Mouse (Mus musculus): ENCODE measurements around the gene Kbtbd8.

Gene Kbtbd8

DNA sequence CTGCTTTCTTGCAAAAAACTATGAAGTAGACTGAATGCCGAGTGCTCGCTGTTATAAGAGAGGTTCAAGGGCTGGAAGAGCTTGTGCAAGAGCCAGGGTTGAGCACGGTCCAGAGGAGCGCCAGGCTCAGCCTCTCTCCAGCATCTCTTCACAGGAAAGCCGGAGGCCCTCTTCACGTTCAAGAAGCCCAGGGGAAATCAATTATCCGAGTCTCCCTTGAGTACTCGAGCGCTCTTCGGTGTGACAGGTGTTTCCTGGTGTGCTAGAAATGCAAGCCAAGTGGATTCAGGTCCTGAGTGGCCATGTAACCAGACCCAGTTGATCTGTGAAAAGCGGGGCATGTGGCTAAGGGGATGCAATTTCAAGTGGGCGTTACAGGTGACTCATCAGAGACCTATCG is at the start of gene Kbtbd8:
Kbtbd8 (plus strand) TSS at position 295 of the 400 bp plus-strand sequence.
- DNase-seq (ENCODE audit: inconsistent age in 2 of 2, low spot score in 1 of 2): peak; percentile 25 to 62

DNA sequence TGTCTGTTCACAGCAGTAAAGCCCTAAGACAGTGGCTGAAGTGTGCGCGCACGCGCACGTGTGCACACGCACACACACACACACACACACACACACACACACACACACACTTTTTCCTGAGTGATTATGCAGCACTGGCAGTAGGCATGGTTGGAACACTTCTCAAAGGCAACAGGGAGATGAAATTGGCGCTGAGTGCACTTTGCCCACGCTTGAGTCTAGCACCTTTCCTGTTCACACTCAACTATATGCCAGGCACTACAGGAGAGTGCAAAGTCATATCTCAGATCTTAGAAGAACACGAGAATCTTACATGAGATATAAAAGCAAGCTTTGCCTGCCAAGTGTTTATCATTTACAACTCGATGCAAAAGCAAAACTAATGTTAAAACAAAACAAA is 47.3 kb upstream of the Kbtbd8 start:
- DNase-seq (ENCODE audit: inconsistent age in 2 of 2, low spot score in 1 of 2): no peak

DNA sequence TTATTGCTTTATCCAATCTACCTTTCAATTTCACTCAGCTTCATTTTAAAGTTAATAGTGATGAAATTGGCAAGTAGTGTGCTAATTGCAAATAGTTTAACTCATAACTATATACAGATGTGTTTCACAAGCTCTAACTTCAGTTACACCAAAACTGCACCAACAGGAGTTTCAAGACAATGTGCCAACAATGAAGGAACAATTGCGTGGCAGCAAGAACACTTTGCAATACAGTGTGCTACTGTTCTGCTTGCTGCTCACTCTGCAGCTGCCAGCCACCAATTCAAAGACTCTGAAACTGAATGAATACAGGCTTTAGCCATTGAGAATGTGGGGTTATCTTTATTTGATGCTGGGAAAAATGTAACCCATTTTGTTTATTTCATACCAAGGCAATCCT is 31.8 kb upstream of the Kbtbd8 start:
- DNase-seq (ENCODE audit: inconsistent age in 2 of 2, low spot score in 1 of 2): no peak

DNA sequence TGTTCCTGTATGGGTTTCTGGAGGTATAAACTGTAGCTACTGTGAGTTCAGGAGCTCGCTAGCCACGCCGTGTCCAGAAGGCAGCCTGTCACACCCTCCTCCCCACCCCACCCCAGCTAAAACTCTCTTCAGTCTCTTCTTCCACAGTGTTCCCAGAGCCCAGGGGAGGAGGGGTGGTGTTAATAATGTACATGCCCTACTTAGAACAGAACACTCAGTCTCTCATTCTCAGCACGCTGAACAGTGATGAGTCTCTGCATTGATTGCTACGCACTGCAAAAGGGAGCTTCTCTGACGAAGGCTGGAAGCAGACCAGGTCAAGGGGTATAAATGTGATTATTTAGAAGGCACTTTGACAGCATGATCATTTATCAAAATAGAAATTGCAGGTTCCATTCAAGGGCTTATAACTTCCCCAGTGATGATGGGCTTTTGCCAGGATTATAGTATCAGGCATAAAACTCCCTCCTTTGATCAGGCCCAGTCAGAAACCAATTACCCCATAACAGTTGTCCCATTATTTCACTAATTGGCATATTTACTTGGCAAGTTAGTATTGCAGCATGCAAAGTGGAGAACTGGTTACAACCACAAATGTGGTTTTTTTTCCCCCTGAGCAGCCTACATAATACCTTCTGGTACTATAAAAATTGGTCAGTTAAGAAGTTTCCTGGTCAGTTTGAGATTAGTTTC is 29.7 kb upstream of the Kbtbd8 start:
- DNase-seq (ENCODE audit: inconsistent age in 2 of 2, low spot score in 1 of 2): peak in 1 of 2 experiments; percentile 4

DNA sequence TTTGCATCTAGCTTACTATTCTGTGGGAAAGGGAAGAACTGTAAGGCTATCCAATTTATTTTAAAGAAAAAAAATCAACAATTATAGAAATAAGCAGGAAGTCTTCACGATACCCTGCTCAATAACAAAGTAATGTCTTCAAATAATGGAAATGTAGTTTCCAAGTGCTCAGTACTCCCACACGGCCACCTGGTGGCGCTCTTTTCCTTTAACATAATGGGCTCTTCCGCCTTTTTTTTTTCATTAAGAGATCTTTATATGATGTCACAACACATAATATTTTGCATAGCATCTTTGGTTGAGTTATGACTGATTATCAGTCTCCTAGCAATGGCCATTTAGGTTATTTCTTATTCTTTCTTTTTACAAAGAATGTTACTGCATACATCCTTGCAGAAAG is 29.0 kb upstream of the Kbtbd8 start:
- no peak for DNase-seq (ENCODE audit: inconsistent age in 2 of 2, low spot score in 1 of 2)

DNA sequence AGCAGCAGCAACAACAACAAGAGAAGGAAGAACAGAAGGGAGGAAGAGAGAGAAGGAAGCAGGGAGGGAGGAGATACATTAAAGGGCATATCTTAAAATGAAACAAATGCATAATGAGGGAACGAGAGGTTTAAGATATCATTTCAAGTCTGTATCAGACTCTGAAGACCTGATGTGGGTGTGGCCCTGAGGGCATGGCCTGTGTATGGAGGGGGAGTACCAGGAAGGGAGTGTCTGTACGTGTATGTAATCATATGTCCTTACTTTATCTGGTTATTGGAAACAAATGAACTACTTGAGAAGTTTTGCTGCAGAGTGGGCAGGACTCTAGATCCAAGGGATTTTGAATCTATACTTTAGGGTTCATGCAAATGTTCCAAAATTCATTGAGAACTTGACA is 22.3 kb upstream of the Kbtbd8 start:
- DNase-seq (ENCODE audit: inconsistent age in 2 of 2, low spot score in 1 of 2): no peak

DNA sequence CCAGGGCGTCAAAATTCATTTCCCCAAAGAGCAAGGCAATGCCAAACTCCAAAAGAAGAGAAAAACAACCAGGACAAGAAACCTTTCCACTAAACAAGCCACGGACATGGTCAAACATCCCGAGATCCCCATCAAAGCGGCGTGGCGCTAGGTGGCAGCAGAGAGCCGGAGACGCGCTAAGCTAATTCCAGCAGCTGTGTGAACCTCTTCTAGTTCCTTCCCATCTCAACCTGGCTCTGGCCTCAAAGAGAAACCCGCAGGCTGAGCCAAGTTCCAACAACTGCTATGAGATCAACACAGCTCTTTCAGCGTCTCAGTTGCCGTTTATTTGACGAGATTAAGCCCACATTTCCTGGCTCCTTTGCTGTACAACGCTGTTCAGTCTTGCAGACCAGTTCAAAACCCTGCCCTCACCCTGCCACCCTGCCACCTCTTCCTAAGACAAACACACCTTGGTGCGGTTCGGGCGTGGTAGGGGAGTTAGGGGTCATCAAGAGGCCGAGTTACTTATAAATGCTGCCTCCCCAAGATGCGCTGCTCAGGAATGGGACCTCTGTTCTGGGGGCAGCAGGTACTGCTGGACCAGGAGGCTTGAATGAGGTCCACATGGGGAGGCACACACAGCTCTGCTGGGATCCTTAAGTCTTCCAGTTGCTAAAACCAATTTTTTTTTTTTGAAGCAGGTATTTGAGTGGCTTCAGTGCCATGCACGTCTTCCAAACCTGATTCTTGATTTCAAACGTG is 18.5 kb upstream of the Kbtbd8 start:
- peak; percentile 77 to 93 for DNase-seq (ENCODE audit: inconsistent age in 2 of 2, low spot score in 1 of 2)

DNA sequence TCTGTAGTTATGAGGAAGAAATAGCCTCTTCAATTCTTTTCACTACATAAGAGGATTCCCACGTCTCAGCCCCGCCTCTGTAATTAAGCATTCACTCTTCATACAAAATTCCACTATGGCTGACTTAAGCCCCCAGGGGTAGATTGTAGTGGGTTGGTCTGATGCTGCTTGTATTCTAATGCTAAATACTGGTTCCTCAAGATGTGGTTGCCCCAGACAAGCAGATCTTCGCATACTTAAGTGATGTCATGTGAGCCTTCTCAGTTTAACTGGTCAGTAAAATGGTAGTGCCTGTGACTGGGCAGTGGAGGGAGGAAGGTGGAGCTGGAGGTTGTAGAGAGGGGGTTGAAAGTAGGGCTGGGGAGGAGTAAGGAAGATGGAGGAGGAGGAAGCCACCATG is 13.3 kb upstream of the Kbtbd8 start:
- no peak for DNase-seq (ENCODE audit: inconsistent age in 2 of 2, low spot score in 1 of 2)

DNA sequence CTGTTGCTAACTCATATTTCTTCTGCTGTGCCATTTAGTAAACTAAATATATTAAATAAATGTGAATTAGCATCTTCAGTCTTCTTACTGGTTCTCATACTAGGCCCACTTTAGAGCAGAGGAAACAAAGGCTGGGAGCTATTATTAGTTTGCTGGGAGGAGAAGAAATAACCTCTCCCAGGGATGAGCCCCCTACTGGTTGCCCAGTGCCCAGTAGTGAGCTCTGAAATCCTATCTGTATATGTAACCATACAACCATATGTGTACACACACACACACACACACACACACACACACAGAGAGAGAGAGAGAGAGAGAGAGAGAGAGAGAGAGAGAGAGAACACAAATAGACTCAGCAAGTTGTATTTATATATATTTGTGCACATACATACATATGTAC is 8.6 kb upstream of the Kbtbd8 start:
- no peak for DNase-seq (ENCODE audit: inconsistent age in 2 of 2, low spot score in 1 of 2)

DNA sequence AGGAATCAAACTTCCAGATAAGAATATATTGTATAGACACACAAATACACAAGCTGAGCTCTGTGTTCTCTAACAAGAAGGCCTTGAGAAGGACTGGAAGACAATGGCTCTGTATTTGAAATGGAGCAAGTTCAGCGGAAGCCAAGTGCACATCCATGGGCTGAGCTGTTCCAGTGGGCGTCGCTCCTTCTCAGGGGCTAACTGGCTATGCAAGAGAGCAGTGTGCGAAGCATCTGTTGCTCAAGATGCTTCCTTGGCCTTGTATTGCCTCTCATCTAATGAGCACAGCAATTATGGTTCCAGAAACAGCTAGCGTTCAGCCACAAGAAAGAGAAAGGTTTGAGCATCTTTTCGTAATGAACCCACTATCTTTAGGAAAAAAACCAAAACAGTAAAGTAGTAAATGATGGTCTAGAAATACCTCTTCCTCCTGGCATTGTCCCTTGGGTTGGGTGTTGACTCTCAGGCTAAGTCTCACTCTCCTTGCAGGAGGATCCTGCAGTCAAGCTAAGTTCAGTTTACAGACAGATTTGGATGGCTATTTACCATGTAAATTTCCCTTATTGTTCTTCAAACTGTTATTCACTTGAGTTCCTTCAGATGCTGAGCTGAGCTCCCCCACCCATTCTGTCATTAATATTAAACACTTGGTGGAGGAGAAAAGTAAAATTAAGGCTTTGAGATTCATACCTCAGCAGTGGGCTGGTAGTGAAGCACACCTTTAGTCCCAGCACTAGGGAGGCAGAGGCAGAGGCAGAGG is 7.2 kb upstream of the Kbtbd8 start:
- DNase-seq (ENCODE audit: inconsistent age in 2 of 2, low spot score in 1 of 2): no peak

DNA sequence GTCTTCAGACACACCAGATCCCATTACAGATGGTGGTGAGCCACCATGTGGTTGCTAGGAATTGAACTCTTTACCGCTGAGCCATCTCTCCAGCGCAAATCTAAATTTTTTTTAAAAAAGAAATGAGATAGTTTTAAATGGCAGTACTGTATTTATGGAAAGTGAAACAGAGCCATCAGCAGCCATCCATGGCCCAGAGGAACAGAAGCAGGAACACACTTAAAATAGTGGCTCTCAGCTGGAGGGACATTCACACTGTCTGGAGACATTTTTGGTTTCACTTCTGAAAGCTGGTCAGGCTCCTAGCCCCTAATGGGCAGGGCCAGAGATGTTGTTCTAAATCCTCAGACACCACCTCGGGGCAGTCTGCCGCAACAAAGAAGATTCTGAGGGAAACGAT is 5.0 kb upstream of the Kbtbd8 start:
- DNase-seq (ENCODE audit: inconsistent age in 2 of 2, low spot score in 1 of 2): no peak

DNA sequence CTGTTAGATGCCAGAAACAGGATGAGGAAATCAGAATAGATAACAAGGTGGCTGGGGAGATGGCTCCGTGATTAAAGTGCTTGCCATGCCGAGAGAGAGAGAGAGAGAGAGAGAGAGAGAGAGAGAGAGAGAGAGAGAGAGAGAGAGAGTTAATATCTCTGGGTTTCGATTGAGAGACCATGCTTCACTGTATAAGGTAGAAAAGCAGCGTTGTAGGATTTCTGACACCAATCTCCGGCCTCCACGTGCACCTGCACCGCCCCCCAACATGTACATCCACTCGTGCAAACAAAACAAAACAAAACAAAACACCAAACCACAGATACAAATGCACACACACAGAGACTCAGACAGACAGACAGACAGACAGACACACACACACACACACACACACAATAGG is 527 bp upstream of the Kbtbd8 start:
- no peak for DNase-seq (ENCODE audit: inconsistent age in 2 of 2, low spot score in 1 of 2)

DNA sequence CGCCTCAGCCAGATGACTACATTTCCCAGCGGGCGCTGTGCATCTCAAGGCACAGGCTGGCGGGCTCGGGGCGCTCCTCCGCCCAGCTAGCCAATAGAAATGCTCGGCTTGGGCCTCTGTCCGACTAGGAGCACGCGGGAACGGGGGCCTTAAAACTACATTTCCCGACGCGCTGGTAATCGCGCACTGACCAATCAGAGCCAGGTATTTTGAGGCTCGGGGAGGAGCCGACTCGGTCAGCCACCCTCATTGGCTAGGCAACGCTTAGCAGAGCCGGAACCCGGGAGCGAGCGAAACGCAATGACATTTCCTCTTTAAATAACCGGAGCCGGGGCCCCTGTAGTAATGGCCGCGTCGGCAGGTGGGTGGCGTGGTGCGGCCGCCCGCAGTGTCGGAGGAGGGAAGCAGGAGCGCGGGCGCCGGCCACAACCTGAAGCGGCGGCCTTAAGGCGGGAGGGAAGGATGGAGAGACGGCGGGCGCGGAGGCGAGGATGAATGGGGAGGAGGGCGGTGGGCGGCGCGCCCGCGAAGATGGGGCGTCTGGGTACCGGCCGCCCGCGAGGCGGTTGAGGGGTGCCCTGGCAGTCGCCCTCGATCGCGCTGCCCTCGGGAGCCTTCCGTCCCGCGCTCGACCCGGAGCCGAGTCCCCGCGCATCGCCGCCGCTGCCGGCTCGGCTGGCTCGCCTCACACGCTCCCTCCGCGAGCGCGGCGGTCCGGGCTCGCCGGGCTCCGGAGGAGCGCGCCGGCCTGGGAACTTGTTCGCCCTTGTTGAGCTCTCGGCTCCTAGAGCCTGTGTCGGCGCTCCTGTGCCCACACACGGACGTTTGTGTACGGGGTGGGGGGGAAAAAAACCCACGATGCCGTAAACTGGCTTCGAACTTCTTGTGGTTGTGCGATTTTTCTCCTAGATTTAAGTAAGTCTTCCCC is 838 bp downstream of the Kbtbd8 start:
- DNase-seq (ENCODE audit: inconsistent age in 2 of 2, low spot score in 1 of 2): peak; percentile 96 to 97

DNA sequence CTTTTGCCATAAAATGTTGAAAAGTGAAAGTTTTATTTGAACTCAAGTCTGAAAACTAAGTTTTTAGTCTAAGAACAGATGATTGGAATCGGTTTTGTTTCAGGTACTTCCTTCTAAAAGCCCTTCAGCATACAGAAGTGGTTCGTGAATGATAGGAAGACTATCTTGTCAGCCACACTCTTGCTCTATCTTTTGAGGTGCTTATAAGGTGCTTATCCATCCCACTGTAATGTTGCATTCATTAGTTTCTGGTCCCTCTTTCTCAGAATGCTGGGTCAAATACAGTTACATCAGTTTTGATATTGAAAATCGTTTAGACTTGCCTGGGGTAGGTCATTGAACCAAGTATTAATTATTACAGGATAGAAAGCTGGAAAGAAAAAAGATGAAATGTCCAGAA is 2.3 kb downstream of the Kbtbd8 start:
- DNase-seq (ENCODE audit: inconsistent age in 2 of 2, low spot score in 1 of 2): no peak

DNA sequence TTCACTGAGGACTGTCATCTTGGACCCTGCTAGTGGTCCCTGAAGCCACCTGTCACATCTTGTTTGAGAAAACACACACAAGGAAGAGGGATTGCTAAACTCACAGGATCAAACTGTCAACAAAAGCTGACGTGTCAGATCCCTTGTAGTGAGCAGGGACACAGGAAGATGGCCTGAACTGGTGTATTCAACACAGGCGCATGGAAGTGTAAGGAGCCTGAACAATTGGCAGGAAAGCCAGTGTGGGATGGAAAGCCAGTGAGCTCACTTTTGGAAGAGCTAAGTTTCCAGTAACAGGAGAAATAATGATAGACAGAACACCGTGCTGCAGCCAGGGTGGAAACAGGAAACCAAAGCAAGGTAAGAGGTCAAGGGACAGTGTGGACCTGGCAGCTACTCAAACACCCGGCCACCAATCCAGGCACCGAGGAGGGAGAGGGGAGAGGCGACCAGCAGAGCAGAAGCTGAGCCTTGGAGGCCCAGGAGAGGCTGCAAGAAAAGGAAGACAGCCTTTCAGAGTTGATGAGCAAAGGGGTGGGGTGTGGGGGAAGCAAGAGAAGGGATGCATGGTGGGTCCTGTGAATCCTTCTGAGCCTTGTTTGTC is 33.0 kb downstream of the Kbtbd8 start:
- no peak for DNase-seq (ENCODE audit: inconsistent age in 2 of 2, low spot score in 1 of 2)

DNA sequence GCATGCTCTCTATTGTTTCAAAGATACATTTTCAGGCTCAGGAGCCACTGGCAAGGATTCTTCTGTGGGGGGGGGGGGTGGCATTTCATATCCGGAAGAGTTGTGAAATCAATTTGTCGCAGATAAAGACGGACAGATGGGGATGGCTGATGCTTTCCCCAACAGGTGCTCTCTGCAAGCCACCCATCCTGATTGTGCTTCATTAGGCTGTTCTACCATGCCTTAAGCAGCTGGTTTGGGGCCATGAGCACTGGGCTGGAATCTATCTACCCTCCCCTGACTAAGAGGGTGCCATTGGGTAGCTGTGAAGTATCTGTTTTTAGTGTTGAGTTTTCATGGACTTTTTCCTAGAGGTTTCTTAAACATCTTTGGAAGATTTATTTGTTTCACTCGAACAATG is 33.8 kb downstream of the Kbtbd8 start:
- DNase-seq (ENCODE audit: inconsistent age in 2 of 2, low spot score in 1 of 2): no peak

DNA sequence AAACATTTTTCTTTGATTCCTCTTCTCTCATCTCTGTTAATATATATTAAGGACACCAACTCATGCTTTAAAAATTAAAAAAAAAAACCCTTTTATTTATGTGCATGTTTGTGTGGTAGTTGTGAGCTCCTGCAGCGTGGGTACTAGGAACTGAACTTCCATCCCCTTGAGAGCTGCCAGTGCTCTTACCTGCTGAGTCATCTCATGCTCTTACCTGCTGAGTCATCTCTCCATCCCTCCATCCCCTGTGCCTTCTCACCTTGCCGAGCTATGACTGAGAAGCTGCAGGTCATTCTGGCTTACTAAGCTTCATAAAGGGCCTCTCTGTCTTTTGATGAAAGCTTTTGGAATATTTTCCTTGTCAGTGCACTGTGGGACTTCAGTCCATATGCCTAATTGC is 34.5 kb downstream of the Kbtbd8 start:
- DNase-seq (ENCODE audit: inconsistent age in 2 of 2, low spot score in 1 of 2): no peak

DNA sequence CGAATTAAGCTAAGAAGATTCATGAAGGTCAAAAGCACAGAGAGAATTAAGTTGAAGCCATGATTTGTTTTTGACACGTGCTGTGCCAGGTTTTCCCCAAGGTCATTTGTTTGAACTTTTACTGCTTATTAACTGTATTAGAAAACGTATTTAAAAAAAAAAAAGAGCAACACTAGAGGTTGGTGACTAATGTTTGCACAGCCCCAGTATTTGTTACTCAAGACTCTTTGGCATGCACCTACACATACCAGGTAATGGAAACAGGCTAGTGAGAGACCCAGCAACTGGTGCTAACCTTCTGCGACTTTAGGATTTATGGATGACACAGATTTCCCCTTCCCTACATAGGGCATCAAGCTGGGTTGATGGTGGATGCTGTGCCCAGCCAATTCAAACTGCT is 46.9 kb downstream of the Kbtbd8 start:
- DNase-seq (ENCODE audit: inconsistent age in 2 of 2, low spot score in 1 of 2): peak in 1 of 2 experiments; percentile 41

DNA sequence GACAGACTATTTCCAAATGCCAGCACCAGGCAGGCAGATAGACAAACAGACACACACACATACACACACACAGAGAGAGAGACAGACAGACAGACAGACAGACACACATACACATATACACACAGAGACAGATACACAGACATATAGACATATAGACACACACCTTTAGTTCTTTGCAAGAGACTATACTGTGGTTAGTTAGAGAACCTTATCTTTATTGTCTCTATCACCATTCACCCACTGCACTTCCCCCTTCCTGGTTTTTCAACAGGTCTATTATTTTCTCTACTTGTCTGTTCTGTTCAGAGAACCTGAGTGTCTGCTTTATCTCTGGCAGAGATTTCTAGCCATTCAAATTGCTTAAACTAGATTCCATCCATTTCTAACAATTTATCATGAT is 48.6 kb downstream of the Kbtbd8 start:
- DNase-seq (ENCODE audit: inconsistent age in 2 of 2, low spot score in 1 of 2): no peak

DNA sequence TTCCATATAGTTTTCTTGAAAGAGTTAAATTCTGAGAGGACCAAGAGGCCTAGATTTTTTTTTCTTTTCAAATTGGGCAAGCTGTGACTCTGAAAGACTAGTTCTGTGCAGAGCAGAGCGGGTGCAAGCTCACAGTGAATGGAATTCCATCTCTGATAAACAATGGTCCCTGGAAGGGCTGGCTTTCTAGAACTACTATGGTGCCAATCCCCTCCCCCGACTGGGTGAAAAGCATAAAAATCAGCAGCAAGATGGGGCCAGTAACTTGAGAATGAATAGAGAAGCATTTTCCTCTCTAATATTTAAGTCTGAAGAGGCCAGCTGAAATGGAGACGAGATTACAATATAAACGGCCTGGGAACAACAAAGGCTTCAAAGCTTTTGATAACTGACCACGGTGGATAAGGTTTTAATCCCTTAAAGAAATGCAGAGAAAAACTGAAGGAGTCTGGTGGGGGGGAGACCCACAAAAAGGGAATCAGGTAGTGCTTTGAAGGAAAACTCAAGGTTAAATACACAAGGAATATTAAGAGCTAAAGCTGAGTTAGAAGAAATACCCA is 50.7 kb downstream of the Kbtbd8 start:
- no peak for DNase-seq (ENCODE audit: inconsistent age in 2 of 2, low spot score in 1 of 2)

All from adrenal gland, adult (tissue).